Mouse (Mus musculus) forebrain, postnatal 0 days (tissue): ENCODE results near the gene Abr. TPM values are rescaled to one million over a fixed set of nuclear protein-coding genes. Genes with fewer than 3 reads are reported as not detected.

Source experiments
- ATAC-seq: fragments of 200-750 bp; cut with Nextera tagmentation; 2 replicates; pipeline ENCODE4 v1.8.0; 2017; ENCODE audit warnings: mild to moderate bottlenecking, moderate library complexity
- DNase-seq: peaks from one replicate; pipeline ENCODE4 v3.0.0-alpha.2; 2015
- H3K27ac ChIP-seq: fragments of 300-500 bp; sonication (generic); 2 replicates; pipeline ENCODE4 v1.5.1; 2014; ENCODE audit warnings: low read depth, mild to moderate bottlenecking, antibody characterized with exemption, low read length, moderate library complexity, mixed read lengths
- H3K27me3 ChIP-seq: fragments of 300-500 bp; sonication (generic); 2 replicates; pipeline ENCODE4 v1.6.1; 2014; ENCODE audit warnings: mild to moderate bottlenecking, low read length, mixed read lengths; ENCODE audit not compliant: insufficient read depth
- H3K36me3 ChIP-seq: fragments of 300-500 bp; sonication (generic); 2 replicates; pipeline ENCODE4 v1.6.1; 2014; ENCODE audit warnings: mild to moderate bottlenecking, moderate library complexity; ENCODE audit not compliant: insufficient read depth
- H3K4me1 ChIP-seq: fragments of 300-500 bp; sonication (generic); 2 replicates; pipeline ENCODE4 v1.6.1; 2014; ENCODE audit warnings: antibody characterized with exemption; ENCODE audit not compliant: insufficient read depth
- H3K4me2 ChIP-seq: fragments of 300-500 bp; sonication (generic); 2 replicates; pipeline ENCODE4 v1.6.1; 2014; ENCODE audit warnings: low read depth, mild to moderate bottlenecking, moderate library complexity
- H3K4me3 ChIP-seq: fragments of 300-500 bp; sonication (generic); 2 replicates; pipeline ENCODE4 v1.5.1; 2014; ENCODE audit warnings: low read depth, low read length, mixed read lengths
- H3K9ac ChIP-seq: fragments of 300-500 bp; sonication (generic); 2 replicates; pipeline ENCODE4 v1.6.1; 2014; ENCODE audit warnings: mild to moderate bottlenecking
- H3K9me3 ChIP-seq: fragments of 300-500 bp; sonication (generic); 2 replicates; pipeline ENCODE4 v1.6.1; 2016; ENCODE audit warnings: low read length
- CTCF ChIP-seq: sonication (generic); IDR thresholded peaks from 2 replicates; pipeline ENCODE4 v1.5.1; 2016; ENCODE audit warnings: antibody characterized with exemption, control low read depth, low read depth
- WGBS: fragments of 180-500 bp; shearing (Covaris S2); extraction: QIAGEN DNeasy Blood & Tissue Kit; methylation state at CpG from one replicate; pipeline ENCODE4 v1.1.7; 2014; 5-methylcytosine and 5-hydroxymethylcytosine counted together
- polyA plus RNA-seq: library from polyadenylated mRNA; unstranded; fragments of >200 nt; fragmentation: Nextera tagmentation; extraction: Ambion mirVana; gene quantifications from 2 replicates; pipeline ENCODE4 v1.2.1, GENCODE M21; 2015
- total RNA-seq: library from RNA; depleted of rRNA; stranded (reverse); fragments of >200 nt; gene quantifications from 2 replicates; pipeline ENCODE4 v1.2.3, GENCODE M21; 2014

Abr gene
- total and polyA plus RNA-seq, 2 experiments from 2014 or later: 110 to 262 TPM

GRCm38 (mm10) chr11:76429966-76430631 is 192.0 kb downstream of the Abr start:
- no peak overlapping the region for H3K9ac ChIP-seq
- H3K27ac ChIP-seq: 0 out of 2 replicates have a peak overlapping the region, but pooled peaks have one; percentile 10
- no peaks in the 10 kb centered on the region for H3K9me3 ChIP-seq
- H3K36me3 ChIP-seq: peaks cover 25% of the 10 kb centered on the region
- H3K4me1 ChIP-seq: no peaks in the 10 kb centered on the region
- TF ChIP-seq CTCF: no peak
- no peak for DNase-seq
- H3K4me2 ChIP-seq: no peak overlapping the region
- no peak for ATAC-seq
- 78% methylated on average over 6 of the region's 6 CpGs for WGBS
- no peak overlapping the region for H3K4me3 ChIP-seq
- H3K27me3 ChIP-seq: no peaks in the 10 kb centered on the region

- ATAC-seq (peak; percentile 53), DNase-seq (no peak)
- H3K36me3 ChIP-seq: peaks cover 30% of the 10 kb centered on the region
- H3K27ac ChIP-seq: peak overlapping the region; percentile 21; the same call in 1 of the 2 replicates
- no peaks in the 10 kb centered on the region for H3K4me1 ChIP-seq
- 55% methylated on average over 7 of the region's 7 CpGs for WGBS
- TF ChIP-seq CTCF: no peak
- no peak overlapping the region for H3K4me2 ChIP-seq
- no peaks in the 10 kb centered on the region for H3K27me3 ChIP-seq
- H3K9me3 ChIP-seq: no peaks in the 10 kb centered on the region
- H3K9ac ChIP-seq: no peak overlapping the region
- no peak overlapping the region for H3K4me3 ChIP-seq
Observed at GRCm38 (mm10) chr11:76429556-76429955, 192.6 kb downstream of the Abr start.

GRCm38 (mm10) chr11:76429046-76429445 is 193.1 kb downstream of the Abr start:
- 71% methylated on average over 4 of the region's 4 CpGs for WGBS
- H3K4me1 ChIP-seq: no peaks in the 10 kb centered on the region
- peaks cover 35% of the 10 kb centered on the region for H3K36me3 ChIP-seq
- DNase-seq: no peak
- H3K4me2 ChIP-seq: no peak overlapping the region
- H3K27ac ChIP-seq: peak overlapping the region; percentile 21; the same call in 1 of the 2 replicates
- no peaks in the 10 kb centered on the region for H3K27me3 ChIP-seq
- peak; percentile 30; the same call in 1 of the 2 replicates for TF ChIP-seq CTCF
- H3K9me3 ChIP-seq: no peaks in the 10 kb centered on the region
- no peak overlapping the region for H3K4me3 ChIP-seq
- no peak for ATAC-seq
- no peak overlapping the region for H3K9ac ChIP-seq

GRCm38 (mm10) chr11:76427781-76428180 is 194.3 kb downstream of the Abr start:
- Histone ChIP-seq H3K4me2 (no peak overlapping the region), H3K36me3 (peaks cover 40% of the 10 kb centered on the region), H3K9ac (no peak overlapping the region), H3K27ac (0 out of 2 replicates have a peak overlapping the region, but pooled peaks have one; percentile 35), H3K4me1 (no peaks in the 10 kb centered on the region), H3K4me3 (no peak overlapping the region), H3K9me3 (no peaks in the 10 kb centered on the region), H3K27me3 (no peaks in the 10 kb centered on the region)
- DNase-seq (no peak), ATAC-seq (no peak)
- 69% methylated on average over 3 of the region's 3 CpGs for WGBS
- TF ChIP-seq CTCF: no peak

- Histone ChIP-seq H3K4me1 (no peaks in the 10 kb centered on the region), H3K4me3 (no peak overlapping the region), H3K36me3 (peaks cover 53% of the 10 kb centered on the region), H3K27me3 (no peaks in the 10 kb centered on the region), H3K9ac (no peak overlapping the region), H3K9me3 (no peaks in the 10 kb centered on the region), H3K4me2 (no peak overlapping the region), H3K27ac (no peak overlapping the region)
- DNase-seq (no peak), ATAC-seq (peak; percentile 61)
- no peak for TF ChIP-seq CTCF
- 49% methylated on average over 6 of the region's 6 CpGs for WGBS
Observed at GRCm38 (mm10) chr11:76425749-76426148, 196.4 kb downstream of the Abr start.

GRCm38 (mm10) chr11:76420896-76421295 is 201.2 kb downstream of the Abr start:
- H3K4me2 ChIP-seq: no peak overlapping the region
- ATAC-seq: no peak
- no peaks in the 10 kb centered on the region for H3K9me3 ChIP-seq
- TF ChIP-seq CTCF: no peak
- 63% methylated on average over 4 of the region's 4 CpGs for WGBS
- DNase-seq: no peak
- no peak overlapping the region for H3K27ac ChIP-seq
- no peaks in the 10 kb centered on the region for H3K27me3 ChIP-seq
- H3K9ac ChIP-seq: no peak overlapping the region
- H3K4me1 ChIP-seq: no peaks in the 10 kb centered on the region
- H3K4me3 ChIP-seq: no peak overlapping the region
- H3K36me3 ChIP-seq: peaks cover 95% of the 10 kb centered on the region

- 73% methylated on average over 4 of the region's 4 CpGs for WGBS
- H3K4me2 ChIP-seq: no peak overlapping the region
- no peak overlapping the region for H3K27ac ChIP-seq
Observed at GRCm38 (mm10) chr11:76419179-76419578, 202.9 kb downstream of the Abr start.

More at GRCm38 (mm10) chr11:76419179-76419578, 202.9 kb downstream of the Abr start:
- Histone ChIP-seq H3K4me1 (no peaks in the 10 kb centered on the region), H3K4me3 (no peak overlapping the region), H3K9ac (no peak overlapping the region), H3K27me3 (no peaks in the 10 kb centered on the region), H3K36me3 (peaks cover 96% of the 10 kb centered on the region), H3K9me3 (no peaks in the 10 kb centered on the region)
- TF ChIP-seq CTCF: no peak
- no peak for ATAC-seq
- no peak for DNase-seq
